Mouse (Mus musculus): ENCODE data around the gene Fosl1.

- TF ChIP-seq POLR2AphosphoS2 (IDR thresholded peaks at IDR 0.05; ENCODE audit: insufficient read length, low read depth) = no peak
- no peak for TF ChIP-seq POLR2A (IDR thresholded peaks at IDR 0.05; ENCODE audit: insufficient read length, low read depth)
- TF ChIP-seq MYOG (IDR thresholded peaks at IDR 0.05; ENCODE audit: control insufficient read depth in 1 of 3, insufficient read depth in 1 of 3, insufficient read length in 2 of 3, low read depth in 2 of 3) = peak; percentile 87 to 96 (median 87)
- TF ChIP-seq USF1 (IDR thresholded peaks at IDR 0.05; ENCODE audit: low read depth) = no peak
Measured at GRCm38 (mm10) chr19:5430408-5430807, 16.9 kb upstream of the Fosl1 start.

Data from myocyte (in vitro differentiated cells).